Mouse (Mus musculus) neural tube, embryonic 12.5 days (tissue): Measurements from ENCODE around the gene Camta1. TPM values are rescaled to one million over a fixed set of nuclear protein-coding genes. Genes with fewer than 3 reads are reported as not detected.

ENCODE experiments used
- ATAC-seq: fragments of 200-750 bp; cut with Nextera tagmentation; 2 replicates; pipeline ENCODE4 v1.8.0; 2017; ENCODE audit warnings: low read depth, mild to moderate bottlenecking, moderate TSS enrichment, moderate library complexity; ENCODE audit not compliant: low FRiP score
- H3K27ac ChIP-seq: fragments of 300-500 bp; sonication (generic); 2 replicates; pipeline ENCODE4 v1.5.1; 2016
- H3K27me3 ChIP-seq: fragments of 300-500 bp; sonication (generic); replicated peaks from 2 replicates; pipeline ENCODE4 v1.6.1; 2016; ENCODE audit warnings: mild to moderate bottlenecking
- H3K36me3 ChIP-seq: fragments of 300-500 bp; sonication (generic); 2 replicates; pipeline ENCODE4 v1.6.1; 2016; ENCODE audit warnings: mild to moderate bottlenecking
- H3K4me1 ChIP-seq: fragments of 300-500 bp; sonication (generic); 2 replicates; pipeline ENCODE4 v1.6.1; 2016
- H3K4me2 ChIP-seq: fragments of 300-500 bp; sonication (generic); replicated peaks from 2 replicates; pipeline ENCODE4 v1.6.1; 2016; ENCODE audit warnings: mild to moderate bottlenecking
- H3K4me3 ChIP-seq: fragments of 300-500 bp; sonication (generic); 2 replicates; pipeline ENCODE4 v1.5.1; 2016
- H3K9ac ChIP-seq: fragments of 300-500 bp; sonication (generic); 2 replicates; pipeline ENCODE4 v1.6.1; 2016; ENCODE audit warnings: mild to moderate bottlenecking
- H3K9me3 ChIP-seq: fragments of 300-500 bp; sonication (generic); 2 replicates; pipeline ENCODE4 v1.6.1; 2016; ENCODE audit warnings: mild to moderate bottlenecking
- WGBS: fragments of 180-500 bp; shearing (Covaris S2); methylation state at CpG from one replicate; pipeline ENCODE4 v1.1.7; 2016; 5-methylcytosine and 5-hydroxymethylcytosine counted together
- polyA plus RNA-seq: library from polyadenylated mRNA; unstranded; fragments of >200 nt; fragmentation: Nextera tagmentation; extraction: Ambion mirVana; gene quantifications from 2 replicates; pipeline ENCODE4 v1.2.1, GENCODE M21; 2016

Gene Camta1
- polyA plus RNA-seq, 1 experiment from 2014 or later: 164 TPM

DNA sequence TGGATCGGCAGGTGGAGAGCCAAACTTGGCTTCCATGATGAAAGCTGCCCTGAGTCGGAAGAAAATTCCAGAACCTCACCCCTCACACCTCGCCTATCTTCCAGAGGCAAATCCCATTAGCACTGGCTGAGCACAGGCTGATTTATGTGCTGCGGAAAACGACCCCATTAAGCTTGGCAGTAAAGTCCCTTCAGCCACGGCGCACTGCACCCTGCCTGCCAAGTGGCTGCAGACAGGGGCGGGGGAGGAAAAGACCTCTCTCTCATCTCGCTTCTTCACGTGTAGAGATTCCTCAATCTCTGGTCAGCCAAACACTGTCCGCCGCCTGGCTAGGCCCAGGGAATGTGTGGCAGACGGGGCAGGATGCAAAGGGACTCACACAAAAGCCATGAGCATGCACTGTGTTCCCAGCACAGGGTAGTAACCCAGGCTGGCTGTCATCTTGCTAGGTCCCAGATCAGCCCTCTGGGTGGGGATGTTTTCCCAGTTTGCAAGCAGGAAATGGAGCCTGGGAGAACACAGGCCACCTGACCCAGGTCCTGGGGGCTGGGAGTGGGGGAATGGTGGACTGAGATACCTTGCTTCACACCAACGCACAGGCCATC, 494.6 kb downstream of the Camta1 start:
- Histone ChIP-seq H3K9ac (no peak overlapping the region), H3K4me3 (no peak overlapping the region), H3K36me3 (no peaks in the 10 kb centered on the region), H3K27ac (peak overlapping the region; percentile 39; the same call in 1 of the 2 replicates), H3K9me3 (no peaks in the 10 kb centered on the region), H3K4me1 (peaks cover 26% of the 10 kb centered on the region), H3K27me3 (no peaks in the 10 kb centered on the region), H3K4me2 (no peak overlapping the region)
- 18% methylated on average over 14 of the region's 14 CpGs for WGBS
- ATAC-seq: peak; percentile 49; the same call in 1 of the 2 replicates

DNA sequence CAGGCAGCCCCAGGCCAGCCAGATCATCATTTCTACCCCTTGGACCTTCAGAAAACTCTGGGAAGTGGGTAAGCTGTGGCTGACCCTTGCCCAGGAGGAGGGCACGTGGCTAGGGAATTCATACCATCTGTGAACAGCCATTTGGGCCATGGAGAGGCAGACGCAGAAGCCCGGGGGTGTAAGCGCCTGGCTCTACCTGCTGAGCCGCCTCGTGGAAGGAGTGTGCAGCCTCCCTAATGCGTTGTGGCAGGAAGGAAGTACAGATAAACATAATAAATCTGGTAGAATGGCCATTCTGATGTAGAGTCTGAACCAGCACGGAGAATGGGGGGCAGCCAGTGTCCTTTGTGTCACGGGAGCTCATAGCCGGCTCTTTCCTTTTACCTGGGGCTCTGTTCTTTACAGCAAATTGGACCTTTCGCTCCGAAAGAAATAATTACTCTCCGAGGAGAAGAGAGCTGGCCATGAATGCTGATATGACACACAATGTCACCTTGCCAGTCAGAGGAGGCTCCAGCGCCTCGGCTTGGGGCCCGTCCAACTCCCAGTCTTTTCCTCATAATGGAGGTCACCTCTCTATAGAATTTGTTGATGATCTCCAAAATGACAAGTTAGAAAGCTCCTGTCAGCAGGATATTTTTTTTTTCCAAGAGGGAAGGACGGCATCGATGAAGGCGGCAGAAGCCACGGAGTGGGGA, 500.6 kb downstream of the Camta1 start:
- Histone ChIP-seq H3K4me2 (no peak overlapping the region), H3K27ac (peak overlapping the region; percentile 21; the same call in 1 of the 2 replicates), H3K27me3 (0 out of 2 replicates have a peak, but pooled peaks cover 7% of the 10 kb centered on the region), H3K9me3 (no peaks in the 10 kb centered on the region), H3K4me3 (no peak overlapping the region), H3K9ac (no peak overlapping the region), H3K4me1 (peaks cover 26% of the 10 kb centered on the region), H3K36me3 (no peaks in the 10 kb centered on the region)
- no peak for ATAC-seq
- WGBS: 55% methylated on average over 20 of the region's 20 CpGs

DNA sequence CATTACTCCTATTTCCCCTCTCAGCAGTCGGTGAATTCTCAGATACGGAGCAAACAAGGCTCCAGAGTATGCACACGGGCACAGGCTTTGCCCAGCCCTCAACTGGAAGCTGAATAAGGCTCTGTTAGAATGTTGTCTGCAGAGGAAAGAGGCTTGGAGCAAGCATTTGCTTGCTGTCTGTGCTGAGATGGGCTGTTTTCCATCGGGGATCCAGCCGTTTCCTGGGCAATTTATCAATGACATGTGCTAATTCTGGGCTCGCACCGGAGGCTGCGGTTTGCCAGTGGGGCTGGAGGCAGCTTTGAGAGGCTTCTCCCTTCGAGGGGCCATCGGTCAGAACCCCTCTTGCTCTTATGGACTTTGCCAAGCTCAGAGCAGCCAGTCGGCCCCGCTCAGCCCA, 506.2 kb downstream of the Camta1 start:
- 0 out of 2 replicates have a peak, but pooled peaks have one; percentile 13 for ATAC-seq
- H3K4me3 ChIP-seq: no peak overlapping the region
- WGBS: 13% methylated on average over 12 of the region's 12 CpGs
- H3K4me2 ChIP-seq: peak overlapping the region; percentile 38
- peaks cover 24% of the 10 kb centered on the region for H3K4me1 ChIP-seq
- 0 out of 2 replicates have a peak, but pooled peaks cover 7% of the 10 kb centered on the region for H3K27me3 ChIP-seq
- 0 out of 2 replicates have a peak overlapping the region, but pooled peaks have one; percentile 35 for H3K9ac ChIP-seq
- H3K36me3 ChIP-seq: no peaks in the 10 kb centered on the region
- no peaks in the 10 kb centered on the region for H3K9me3 ChIP-seq
- H3K27ac ChIP-seq: peak overlapping the region; percentile 72

DNA sequence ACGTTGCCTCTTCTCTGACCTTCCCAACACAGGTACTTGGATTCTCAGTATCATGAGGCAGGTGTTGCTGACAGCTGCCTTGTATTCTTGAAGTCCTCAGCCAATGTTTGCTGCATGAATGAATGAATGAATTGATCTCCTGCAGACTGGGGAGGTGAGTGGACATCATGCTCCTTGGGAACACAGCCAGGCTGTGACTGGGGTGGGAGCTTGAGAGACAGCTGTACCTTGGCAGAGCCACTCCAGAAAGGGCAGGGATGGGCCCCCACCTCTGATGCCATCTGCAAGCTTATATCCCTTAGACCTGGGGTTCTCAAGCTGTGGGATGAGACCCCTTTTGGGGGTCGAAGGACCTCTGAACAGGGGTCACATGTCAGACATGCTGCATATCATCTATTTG, 508.9 kb downstream of the Camta1 start:
- no peak for ATAC-seq
- 76% methylated on average over 2 of the region's 2 CpGs for WGBS

DNA sequence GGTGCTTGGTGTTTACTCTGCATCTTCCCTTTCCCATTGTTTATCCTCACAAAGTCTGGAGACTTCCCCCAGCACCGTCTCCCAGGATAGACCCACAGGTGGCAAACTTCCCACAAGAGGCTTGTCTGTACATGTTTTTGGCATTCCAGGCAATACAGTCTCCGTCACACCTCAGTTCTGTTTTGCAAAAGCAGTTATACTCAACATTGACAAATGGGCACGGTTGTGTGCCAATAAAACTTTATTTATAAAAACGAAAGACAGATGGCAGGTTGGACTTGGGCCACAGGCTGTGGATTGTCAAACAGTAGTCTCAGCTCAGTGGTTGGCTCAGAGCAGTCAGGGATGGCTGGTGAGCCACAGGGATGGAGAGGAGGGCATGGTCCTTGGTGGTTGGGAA, 509.4 kb downstream of the Camta1 start:
- Histone ChIP-seq H3K4me3 (no peak overlapping the region), H3K36me3 (no peaks in the 10 kb centered on the region), H3K27me3 (0 out of 2 replicates have a peak, but pooled peaks cover 5% of the 10 kb centered on the region), H3K9ac (no peak overlapping the region), H3K4me2 (no peak overlapping the region), H3K27ac (no peak overlapping the region), H3K4me1 (peaks cover 25% of the 10 kb centered on the region), H3K9me3 (no peaks in the 10 kb centered on the region)
- ATAC-seq: no peak
- 77% methylated on average over 4 of the region's 4 CpGs for WGBS

More for the DNA sequence above, 508.9 kb downstream of the Camta1 start:
- Histone ChIP-seq H3K36me3 (no peaks in the 10 kb centered on the region), H3K9ac (no peak overlapping the region), H3K4me2 (no peak overlapping the region), H3K27ac (no peak overlapping the region), H3K4me1 (peaks cover 24% of the 10 kb centered on the region), H3K27me3 (0 out of 2 replicates have a peak, but pooled peaks cover 7% of the 10 kb centered on the region), H3K4me3 (no peak overlapping the region), H3K9me3 (no peaks in the 10 kb centered on the region)

DNA sequence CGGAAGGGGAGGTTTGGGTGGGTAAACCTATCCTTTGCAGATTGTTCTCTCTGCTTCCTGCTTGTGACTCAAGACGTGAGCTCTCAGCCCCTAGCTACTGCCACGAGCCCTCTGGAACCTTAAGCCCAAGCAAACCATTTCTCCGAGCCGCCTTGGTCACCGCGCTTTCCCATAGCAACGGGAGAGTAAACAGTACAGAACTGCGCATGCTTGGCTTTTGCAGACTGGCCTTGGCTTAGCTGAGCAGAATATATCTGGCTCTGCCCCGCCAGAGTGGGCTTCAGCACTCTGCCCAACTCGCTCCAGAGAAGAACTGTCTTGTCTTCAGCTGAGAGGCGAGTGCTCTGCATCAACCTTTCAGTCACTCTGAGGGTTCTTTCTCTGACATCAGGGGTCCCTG, 509.9 kb downstream of the Camta1 start:
- Histone ChIP-seq H3K36me3 (no peaks in the 10 kb centered on the region), H3K9me3 (no peaks in the 10 kb centered on the region), H3K9ac (no peak overlapping the region), H3K4me2 (no peak overlapping the region), H3K27me3 (no peaks in the 10 kb centered on the region), H3K27ac (no peak overlapping the region), H3K4me3 (no peak overlapping the region), H3K4me1 (peaks cover 30% of the 10 kb centered on the region)
- no peak for ATAC-seq
- 77% methylated on average over 12 of the region's 12 CpGs for WGBS

DNA sequence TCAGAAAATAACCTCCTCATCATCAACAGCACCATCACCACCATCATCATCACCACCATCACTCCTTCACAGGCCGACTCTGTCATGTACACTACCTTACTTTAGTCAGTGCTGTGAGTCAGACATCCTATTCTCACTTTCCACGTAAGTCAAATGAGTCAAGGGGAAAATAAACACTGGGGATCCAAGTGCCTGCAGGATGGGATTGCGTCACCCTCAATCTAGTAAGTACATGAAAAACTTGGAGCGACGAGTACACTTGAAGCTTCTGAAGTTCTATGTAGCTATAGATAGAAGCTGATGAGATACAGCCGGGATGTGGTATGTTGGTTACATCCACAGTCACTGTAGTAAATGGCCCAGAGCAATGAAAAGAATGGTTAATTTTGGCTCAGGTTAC, 514.1 kb downstream of the Camta1 start:
- Histone ChIP-seq H3K9me3 (no peaks in the 10 kb centered on the region), H3K27me3 (no peaks in the 10 kb centered on the region), H3K36me3 (no peaks in the 10 kb centered on the region), H3K4me1 (peaks cover 12% of the 10 kb centered on the region), H3K4me3 (no peak overlapping the region), H3K9ac (no peak overlapping the region), H3K27ac (no peak overlapping the region), H3K4me2 (no peak overlapping the region)
- 93% methylated on average over 6 of the region's 6 CpGs for WGBS
- ATAC-seq: no peak

DNA sequence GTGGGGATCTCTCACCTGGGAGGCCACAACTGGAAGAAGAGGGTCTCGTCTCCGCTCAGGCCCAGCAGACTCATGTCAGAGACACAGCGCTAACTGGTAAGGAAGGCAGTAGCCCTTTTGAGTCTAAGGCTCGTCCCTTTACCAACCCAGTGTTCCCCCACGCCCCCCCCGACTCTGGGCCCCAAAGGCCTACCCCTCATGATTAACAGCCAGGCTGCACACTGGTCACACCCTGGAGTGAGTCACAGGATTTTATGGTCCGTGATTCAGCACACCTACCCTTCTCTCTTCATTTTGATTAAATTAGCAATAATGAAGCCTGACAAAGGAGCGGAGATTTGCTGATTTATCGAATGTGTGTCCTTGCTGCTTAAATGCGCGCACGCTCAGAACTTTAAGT, 515.0 kb downstream of the Camta1 start:
- no peaks in the 10 kb centered on the region for H3K36me3 ChIP-seq
- no peaks in the 10 kb centered on the region for H3K9me3 ChIP-seq
- H3K4me2 ChIP-seq: no peak overlapping the region
- H3K27me3 ChIP-seq: no peaks in the 10 kb centered on the region
- H3K4me3 ChIP-seq: no peak overlapping the region
- H3K9ac ChIP-seq: no peak overlapping the region
- 53% methylated on average over 12 of the region's 12 CpGs for WGBS
- peaks cover 12% of the 10 kb centered on the region for H3K4me1 ChIP-seq
- ATAC-seq: no peak
- H3K27ac ChIP-seq: peak overlapping the region; percentile 53; the same call in 1 of the 2 replicates

DNA sequence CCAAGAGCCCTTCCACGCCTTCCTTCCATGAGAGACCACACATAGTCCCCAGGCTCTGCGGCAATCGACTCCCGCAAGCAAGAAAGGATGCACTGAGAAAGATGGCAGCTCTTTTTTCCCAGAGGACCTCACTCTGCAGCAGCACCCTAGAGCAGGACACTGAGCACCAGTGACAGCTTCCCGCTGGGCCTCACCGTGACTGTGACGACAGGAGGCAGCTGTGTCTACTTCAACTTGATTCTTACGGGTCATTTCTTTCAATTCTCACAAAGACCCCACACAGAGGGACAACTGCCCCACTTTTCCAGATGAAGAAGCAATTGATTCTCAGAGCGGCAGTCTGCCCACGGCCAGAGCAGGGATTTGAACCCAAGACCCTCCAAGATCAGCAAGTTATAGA, 516.9 kb downstream of the Camta1 start:
- no peak overlapping the region for H3K4me3 ChIP-seq
- WGBS: 45% methylated on average over 10 of the region's 10 CpGs
- H3K9ac ChIP-seq: no peak overlapping the region
- H3K27ac ChIP-seq: no peak overlapping the region
- H3K4me1 ChIP-seq: peaks cover 12% of the 10 kb centered on the region
- H3K4me2 ChIP-seq: no peak overlapping the region
- no peak for ATAC-seq
- no peaks in the 10 kb centered on the region for H3K9me3 ChIP-seq
- H3K36me3 ChIP-seq: no peaks in the 10 kb centered on the region
- no peaks in the 10 kb centered on the region for H3K27me3 ChIP-seq

DNA sequence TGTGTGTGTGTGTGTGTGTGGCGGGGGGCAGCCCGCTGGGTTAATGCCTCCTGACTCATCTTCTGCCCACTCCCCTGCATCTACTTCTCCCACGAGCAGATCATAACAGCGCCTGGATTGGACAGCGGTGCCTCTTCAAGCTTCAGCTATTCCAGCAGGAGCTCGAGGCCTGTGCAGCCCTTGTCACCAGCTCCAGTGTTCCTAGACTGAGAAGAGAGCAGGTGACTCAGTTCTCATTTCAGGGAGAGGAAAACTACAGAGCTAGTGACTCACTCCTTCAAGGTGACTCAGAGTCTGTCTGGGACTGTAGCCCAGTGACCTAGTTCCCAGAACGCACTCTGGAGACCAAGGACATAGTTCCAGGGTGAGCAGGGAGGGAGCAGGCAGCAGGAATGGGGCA, 522.3 kb downstream of the Camta1 start:
- ATAC-seq: no peak
- Histone ChIP-seq H3K27me3 (0 out of 2 replicates have a peak, but pooled peaks cover 3% of the 10 kb centered on the region), H3K4me3 (no peak overlapping the region), H3K9ac (no peak overlapping the region), H3K9me3 (no peaks in the 10 kb centered on the region), H3K27ac (no peak overlapping the region), H3K36me3 (no peaks in the 10 kb centered on the region), H3K4me2 (no peak overlapping the region), H3K4me1 (peaks cover 5% of the 10 kb centered on the region)
- WGBS: 92% methylated on average over 7 of the region's 7 CpGs

DNA sequence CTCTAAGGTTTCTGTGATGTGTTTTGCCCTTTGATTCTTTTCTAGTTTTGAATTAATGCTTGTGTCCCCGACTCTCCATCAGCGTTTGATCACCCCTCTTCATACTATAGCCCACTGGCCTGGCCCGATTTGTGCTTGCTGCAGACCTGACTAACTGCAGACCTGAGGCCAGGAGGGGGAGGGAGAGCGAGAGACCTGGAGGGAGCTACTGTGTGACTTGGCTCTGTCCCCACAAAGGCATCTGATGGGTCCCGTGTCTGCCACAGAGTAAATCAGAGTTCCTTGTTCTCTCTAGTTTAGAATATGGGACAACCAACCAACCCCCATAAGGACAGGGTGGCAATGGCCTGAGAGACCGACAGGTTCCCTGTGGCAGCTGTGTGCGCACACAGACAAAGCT, 522.7 kb downstream of the Camta1 start:
- Histone ChIP-seq H3K9ac (no peak overlapping the region), H3K27ac (no peak overlapping the region), H3K4me1 (peaks cover 5% of the 10 kb centered on the region), H3K4me2 (no peak overlapping the region), H3K9me3 (no peaks in the 10 kb centered on the region), H3K27me3 (0 out of 2 replicates have a peak, but pooled peaks cover 3% of the 10 kb centered on the region), H3K4me3 (no peak overlapping the region), H3K36me3 (no peaks in the 10 kb centered on the region)
- WGBS: 89% methylated on average over 7 of the region's 7 CpGs
- ATAC-seq: no peak

DNA sequence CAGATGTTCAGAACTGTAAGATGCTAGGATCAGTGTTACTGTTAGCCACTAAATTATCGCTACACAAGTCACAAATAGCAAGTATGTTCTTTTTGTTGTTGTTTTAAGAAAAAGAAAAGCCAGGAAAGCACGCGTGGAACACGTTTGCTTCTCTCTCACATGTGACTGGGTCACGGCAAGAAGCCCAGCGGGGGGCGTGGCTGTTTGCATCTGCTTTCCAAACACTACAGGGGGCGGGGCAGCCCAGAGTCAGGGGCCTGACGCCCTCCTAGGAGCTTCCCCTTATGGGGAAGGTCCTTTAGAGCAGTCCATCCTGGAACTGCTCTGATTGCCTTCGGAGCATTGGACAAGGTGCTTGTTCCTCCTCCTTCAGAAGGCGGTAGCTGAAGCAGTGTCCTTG, 524.1 kb downstream of the Camta1 start:
- H3K27ac ChIP-seq: no peak overlapping the region
- H3K36me3 ChIP-seq: no peaks in the 10 kb centered on the region
- no peak overlapping the region for H3K4me2 ChIP-seq
- no peak overlapping the region for H3K4me3 ChIP-seq
- H3K9me3 ChIP-seq: no peaks in the 10 kb centered on the region
- H3K27me3 ChIP-seq: 0 out of 2 replicates have a peak, but pooled peaks cover 3% of the 10 kb centered on the region
- 18% methylated on average over 11 of the region's 11 CpGs for WGBS
- peaks cover 5% of the 10 kb centered on the region for H3K4me1 ChIP-seq
- no peak for ATAC-seq
- H3K9ac ChIP-seq: no peak overlapping the region
